Mouse (Mus musculus): ENCODE measurements around the gene B3gnt8. TPM values are rescaled to one million over a fixed set of nuclear protein-coding genes. Genes with fewer than 3 reads are reported as not detected.
A peak's percentile ranks its signal among the peaks of the same experiment; 100 is the strongest.

B3gnt8 gene
- total RNA-seq, 1 experiment: 1.7 TPM

DNA sequence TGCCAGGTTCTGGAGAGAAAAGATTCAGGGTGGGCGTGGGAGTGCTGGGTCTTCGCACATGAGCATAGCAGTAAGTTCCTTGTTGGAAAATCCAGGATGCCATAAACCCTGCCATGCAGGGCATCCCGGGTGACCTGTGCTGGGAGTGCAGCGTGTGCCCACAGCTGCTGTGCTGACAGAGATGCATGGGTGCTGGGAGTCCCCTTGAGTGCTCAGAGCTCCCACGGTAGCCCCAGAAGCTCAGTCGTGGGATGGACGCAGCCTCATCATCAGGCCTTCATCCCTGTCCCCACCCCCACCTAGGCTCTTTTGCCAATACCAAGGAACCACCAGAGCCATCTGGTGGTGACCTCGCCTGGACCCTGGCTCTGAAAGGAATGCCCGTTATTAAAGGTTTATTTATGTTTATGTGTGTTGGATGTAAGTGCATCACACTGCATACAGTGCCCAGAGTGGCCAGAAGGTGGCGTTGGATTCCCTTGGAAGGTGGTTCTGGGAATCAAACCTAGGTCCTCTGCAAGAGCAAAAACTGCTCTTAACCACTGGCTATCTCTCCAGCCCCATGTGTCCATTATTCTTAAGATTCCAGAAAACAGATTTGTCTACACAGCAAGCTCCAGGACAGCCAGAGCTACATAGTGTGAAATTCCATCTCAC is 732 bp upstream of the B3gnt8 start:
- no peak overlapping the region for H3K9ac ChIP-seq (ENCODE audit: insufficient read depth, low read depth, low read length, poor library complexity, severe bottlenecking)
- H3K27ac ChIP-seq (ENCODE audit: insufficient read depth, low read depth, low read length, poor library complexity, severe bottlenecking): no peak overlapping the region
- no peak for TF ChIP-seq CHD2 (IDR thresholded peaks at IDR 0.05; ENCODE audit: low read depth, low read length)
- TF ChIP-seq MAFK (IDR thresholded peaks at IDR 0.05; ENCODE audit: insufficient read depth, low read depth, low read length): no peak
- no peak for TF ChIP-seq ZNF384 (IDR thresholded peaks at IDR 0.05; ENCODE audit: low read depth, low read length)
- no peak for TF ChIP-seq ZC3H11A (IDR thresholded peaks at IDR 0.05; ENCODE audit: borderline replicate concordance, low read depth, low read length)
- 0 out of 2 replicates have a peak, but pooled peaks have one; percentile 29 for TF ChIP-seq HCFC1 (IDR thresholded peaks at IDR 0.05; ENCODE audit: borderline replicate concordance, insufficient read depth, low read length)
- in situ Hi-C loops (cut with MboI; ENCODE audit: low sequenced_read_pairs in 2 of 2, unreplicated experiment in 2 of 2): no loop called here
- DNase-seq (ENCODE audit: low read depth, low spot score): no peak
- H3K36me3 ChIP-seq (ENCODE audit: control insufficient read depth, insufficient read depth, low read length, poor library complexity, severe bottlenecking): peaks cover 35% of the 10 kb centered on the region
- H3K4me3 ChIP-seq (ENCODE audit: insufficient read depth in 1 of 2, low read depth in 1 of 2, low read length in 2 of 2, poor library complexity in 1 of 2, severe bottlenecking in 1 of 2): no peak overlapping the region
- no peaks in the 10 kb centered on the region for H3K9me3 ChIP-seq (ENCODE audit: control insufficient read depth, insufficient read depth, low read depth, low read length)
- peaks cover 0 to 16% of the 10 kb centered on the region in 2 experiments; a peak in 3 of 4 replicates for H3K4me1 ChIP-seq (ENCODE audit: control insufficient read depth in 2 of 2, insufficient read depth in 2 of 2, low read length in 2 of 2, poor library complexity in 1 of 2)

DNA sequence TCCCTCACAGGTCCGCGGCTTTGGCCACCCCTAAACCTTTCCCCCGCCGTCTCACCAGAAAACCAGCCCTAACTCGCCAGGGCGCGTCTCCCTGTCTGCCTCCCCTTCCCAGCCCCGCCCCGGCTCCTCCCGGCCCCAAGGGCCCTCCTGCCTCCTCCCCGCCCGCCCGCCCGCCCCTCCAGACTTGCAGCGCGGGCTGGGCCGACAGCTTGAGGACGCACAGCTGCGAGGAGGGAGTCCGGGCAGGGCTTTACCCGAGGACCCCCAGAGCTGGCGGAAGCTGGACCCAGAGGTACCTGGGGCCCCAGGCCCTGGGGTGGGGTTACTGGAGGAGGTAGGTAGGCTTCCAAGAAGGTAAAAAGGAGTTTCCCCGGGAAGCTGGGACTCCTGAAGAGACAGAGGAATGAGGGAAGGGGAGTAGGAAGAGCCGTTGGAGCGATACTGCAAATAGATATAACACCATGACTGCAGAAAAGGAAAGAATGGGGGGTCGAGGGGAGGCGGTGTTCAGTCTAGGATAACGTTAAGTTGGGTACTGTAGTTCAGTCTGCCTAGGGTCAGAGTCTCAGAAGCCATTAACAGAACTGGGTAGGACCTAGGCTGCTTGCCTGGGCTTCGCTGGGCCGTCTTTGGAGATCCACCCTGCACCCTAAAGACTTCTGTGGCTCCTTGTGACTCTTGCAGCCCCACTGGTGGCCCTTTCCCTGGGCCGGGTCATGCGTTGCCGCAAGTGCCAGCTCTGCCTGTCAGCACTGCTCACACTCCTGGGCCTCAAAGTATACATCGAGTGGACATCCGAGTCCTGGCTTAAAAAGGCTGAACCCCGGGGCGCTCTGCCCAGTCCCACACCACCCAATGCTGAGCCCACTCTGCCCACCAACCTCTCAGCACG is 1.2 kb downstream of the B3gnt8 start:
- in situ Hi-C loops (cut with MboI; ENCODE audit: low sequenced_read_pairs in 2 of 2, unreplicated experiment in 2 of 2): no loop called here
- Histone ChIP-seq H3K4me1 (ENCODE audit: control insufficient read depth in 2 of 2, insufficient read depth in 2 of 2, low read length in 2 of 2, poor library complexity in 1 of 2) (peaks cover 0 to 16% of the 10 kb centered on the region in 2 experiments; a peak in 3 of 4 replicates), H3K4me3 (ENCODE audit: insufficient read depth in 1 of 2, low read depth in 1 of 2, low read length in 2 of 2, poor library complexity in 1 of 2, severe bottlenecking in 1 of 2) (peak overlapping the region; percentile 51 to 56), H3K27ac (ENCODE audit: insufficient read depth, low read depth, low read length, poor library complexity, severe bottlenecking) (no peak overlapping the region), H3K36me3 (ENCODE audit: control insufficient read depth, insufficient read depth, low read length, poor library complexity, severe bottlenecking) (peaks cover 33% of the 10 kb centered on the region), H3K9ac (ENCODE audit: insufficient read depth, low read depth, low read length, poor library complexity, severe bottlenecking) (peak overlapping the region; percentile 60; the same call in 1 of the 2 replicates), H3K9me3 (ENCODE audit: control insufficient read depth, insufficient read depth, low read depth, low read length) (no peaks in the 10 kb centered on the region)
- DNase-seq (ENCODE audit: low read depth, low spot score): peak; percentile 62
- no peak for TF ChIP-seq HCFC1 (IDR thresholded peaks at IDR 0.05; ENCODE audit: borderline replicate concordance, insufficient read depth, low read length)
- no peak for TF ChIP-seq MAFK (IDR thresholded peaks at IDR 0.05; ENCODE audit: insufficient read depth, low read depth, low read length)
- no peak for TF ChIP-seq ZC3H11A (IDR thresholded peaks at IDR 0.05; ENCODE audit: borderline replicate concordance, low read depth, low read length)
- no peak for TF ChIP-seq ZNF384 (IDR thresholded peaks at IDR 0.05; ENCODE audit: low read depth, low read length)
- TF ChIP-seq CHD2 (IDR thresholded peaks at IDR 0.05; ENCODE audit: low read depth, low read length): no peak

DNA sequence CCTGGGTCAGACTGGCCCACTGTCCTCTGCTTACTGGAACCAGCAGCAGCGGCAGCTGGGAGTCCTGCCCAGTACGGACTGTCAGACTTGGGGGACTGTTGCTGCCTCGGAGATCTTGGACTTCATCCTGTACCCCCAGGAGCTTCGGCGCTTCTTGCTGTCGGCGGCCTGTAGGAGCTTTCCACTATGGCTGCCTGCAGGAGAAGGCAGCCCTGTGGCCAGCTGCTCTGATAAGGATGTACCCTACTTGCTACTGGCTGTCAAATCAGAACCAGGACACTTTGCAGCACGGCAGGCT is 1.8 kb downstream of the B3gnt8 start:
- peaks cover 0 to 16% of the 10 kb centered on the region in 2 experiments; a peak in 3 of 4 replicates for H3K4me1 ChIP-seq (ENCODE audit: control insufficient read depth in 2 of 2, insufficient read depth in 2 of 2, low read length in 2 of 2, poor library complexity in 1 of 2)
- no peak overlapping the region for H3K27ac ChIP-seq (ENCODE audit: insufficient read depth, low read depth, low read length, poor library complexity, severe bottlenecking)
- H3K4me3 ChIP-seq (ENCODE audit: insufficient read depth in 1 of 2, low read depth in 1 of 2, low read length in 2 of 2, poor library complexity in 1 of 2, severe bottlenecking in 1 of 2): peak overlapping the region in 1 of 2 experiments; percentile 18; a peak in 1 of 4 replicates
- no peak overlapping the region for H3K9ac ChIP-seq (ENCODE audit: insufficient read depth, low read depth, low read length, poor library complexity, severe bottlenecking)
- TF ChIP-seq MAFK (IDR thresholded peaks at IDR 0.05; ENCODE audit: insufficient read depth, low read depth, low read length): no peak
- TF ChIP-seq HCFC1 (IDR thresholded peaks at IDR 0.05; ENCODE audit: borderline replicate concordance, insufficient read depth, low read length): no peak
- no peak for TF ChIP-seq ZNF384 (IDR thresholded peaks at IDR 0.05; ENCODE audit: low read depth, low read length)
- TF ChIP-seq ZC3H11A (IDR thresholded peaks at IDR 0.05; ENCODE audit: borderline replicate concordance, low read depth, low read length): no peak
- no peak for TF ChIP-seq CHD2 (IDR thresholded peaks at IDR 0.05; ENCODE audit: low read depth, low read length)
- H3K9me3 ChIP-seq (ENCODE audit: control insufficient read depth, insufficient read depth, low read depth, low read length): no peaks in the 10 kb centered on the region
- in situ Hi-C loops (cut with MboI; ENCODE audit: low sequenced_read_pairs in 2 of 2, unreplicated experiment in 2 of 2): no loop called here
- no peak for DNase-seq (ENCODE audit: low read depth, low spot score)
- peaks cover 37% of the 10 kb centered on the region for H3K36me3 ChIP-seq (ENCODE audit: control insufficient read depth, insufficient read depth, low read length, poor library complexity, severe bottlenecking)

DNA sequence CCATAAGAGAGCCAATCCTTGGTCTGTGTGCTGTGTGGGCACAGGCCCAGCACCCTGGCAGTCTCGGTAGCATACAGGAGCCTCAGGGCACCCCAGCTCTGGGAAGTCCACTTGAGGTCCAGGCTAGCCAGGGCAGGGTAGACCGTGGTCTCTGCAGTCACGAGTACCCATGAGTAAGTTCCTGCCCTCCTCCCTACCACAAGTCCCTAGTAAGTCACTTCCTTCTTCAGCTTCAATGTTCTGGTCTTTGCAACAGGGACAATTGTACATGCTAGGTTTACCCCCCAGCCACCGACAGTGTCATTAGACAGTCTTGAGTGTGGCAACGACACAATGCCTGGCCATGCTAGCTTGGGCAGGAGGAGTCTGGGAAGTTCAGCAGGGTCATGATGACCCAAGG is 6.2 kb downstream of the B3gnt8 start:
- Histone ChIP-seq H3K27ac (ENCODE audit: insufficient read depth, low read depth, low read length, poor library complexity, severe bottlenecking) (no peak overlapping the region), H3K4me3 (ENCODE audit: insufficient read depth in 1 of 2, low read depth in 1 of 2, low read length in 2 of 2, poor library complexity in 1 of 2, severe bottlenecking in 1 of 2) (no peak overlapping the region), H3K36me3 (ENCODE audit: control insufficient read depth, insufficient read depth, low read length, poor library complexity, severe bottlenecking) (peaks cover 29% of the 10 kb centered on the region), H3K9me3 (ENCODE audit: control insufficient read depth, insufficient read depth, low read depth, low read length) (no peaks in the 10 kb centered on the region), H3K4me1 (ENCODE audit: control insufficient read depth in 2 of 2, insufficient read depth in 2 of 2, low read length in 2 of 2, poor library complexity in 1 of 2) (peaks cover 0 to 6% of the 10 kb centered on the region in 2 experiments; a peak in 2 of 4 replicates), H3K9ac (ENCODE audit: insufficient read depth, low read depth, low read length, poor library complexity, severe bottlenecking) (no peak overlapping the region)
- in situ Hi-C loops (cut with MboI; ENCODE audit: low sequenced_read_pairs in 2 of 2, unreplicated experiment in 2 of 2): no loop called here
- TF ChIP-seq ZC3H11A (IDR thresholded peaks at IDR 0.05; ENCODE audit: borderline replicate concordance, low read depth, low read length) (no peak), ZNF384 (IDR thresholded peaks at IDR 0.05; ENCODE audit: low read depth, low read length) (no peak), CHD2 (IDR thresholded peaks at IDR 0.05; ENCODE audit: low read depth, low read length) (no peak), HCFC1 (IDR thresholded peaks at IDR 0.05; ENCODE audit: borderline replicate concordance, insufficient read depth, low read length) (no peak), MAFK (IDR thresholded peaks at IDR 0.05; ENCODE audit: insufficient read depth, low read depth, low read length) (no peak)
- DNase-seq (ENCODE audit: low read depth, low spot score): no peak

All from ES-E14 (cell line).